Mouse (Mus musculus) bone marrow, adult 2 months (tissue): Measurements from ENCODE around the gene Arid1a.

Experiments
- CTCF ChIP-seq: fragments of 200-500 bp; IDR thresholded peaks from 2 replicates; pipeline ENCODE4 v1.5.1; 2011; ENCODE audit warnings: low read length, control low read depth; ENCODE audit not compliant: control insufficient read depth, insufficient read depth
- POLR2A ChIP-seq: fragments of 200-500 bp; IDR thresholded peaks from 2 replicates; pipeline ENCODE4 v1.6.1; 2011; ENCODE audit warnings: low read depth, mild to moderate bottlenecking, control low read depth, low read length, borderline replicate concordance; ENCODE audit not compliant: control insufficient read depth

- TF ChIP-seq CTCF = no peak
- TF ChIP-seq POLR2A = no peak
Observed at GRCm38 (mm10) chr4:133651986-133652385, 104.6 kb downstream of the Arid1a start.
